8 mouse cellular contexts compared by ENCODE assay signal in the genomic region with DNA sequence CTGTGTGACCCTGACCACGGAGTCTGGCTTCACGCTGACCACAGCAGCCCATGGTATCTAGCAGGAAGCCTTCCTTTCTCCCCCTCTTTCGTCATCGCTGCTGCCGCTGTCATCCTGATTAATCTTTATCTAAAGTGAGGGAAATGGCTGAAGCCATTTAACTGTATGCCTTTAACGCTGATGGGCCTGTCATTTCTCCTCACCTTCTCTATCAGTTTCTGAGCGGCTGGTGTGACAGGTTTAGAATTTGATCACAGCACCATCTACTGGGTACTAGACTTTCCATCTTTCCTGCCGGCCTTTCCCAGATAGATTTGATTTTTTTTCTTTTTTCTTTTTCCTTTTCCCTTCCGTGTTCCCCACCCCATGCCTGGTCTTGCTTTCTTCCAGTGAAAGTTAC.
DNase-seq lines count a peak whose midpoint lies in the region; ATAC-seq lines count a peak whose summit lies in the region.

No protein-coding gene starts in this region.

- peak; percentile 5 for DNase-seq in kidney, postnatal 14 days
- DNase-seq in kidney, postnatal 10 days: no peak
- DNase-seq in 3T3-L1 (ENCODE audit: low read depth, low spot score): peak; percentile 17
- peak; percentile 13 for DNase-seq in NIH3T3 (ENCODE audit: low read depth)
- no peak for DNase-seq in thymus, postnatal 0 days (ENCODE audit: low spot score)
- no peak for DNase-seq in urinary bladder, postnatal 10 days (ENCODE audit: low spot score)

- no peak overlapping the region for H3K4me2 ChIP-seq in intestine, embryonic 15.5 days (replicated peaks)

- H3K36me3 ChIP-seq in intestine, embryonic 15.5 days: no peaks in the 10 kb centered on the region

- ATAC-seq in intestine, embryonic 15.5 days: peak; percentile 49; the same call in 1 of the 2 replicates
- ATAC-seq in CD4-positive, CD25-positive, alpha-beta regulatory T cell, adult 4 months: no peak

- WGBS in intestine, embryonic 15.5 days: 15% methylated on average over 9 of the region's 9 CpGs

- H3K4me1 ChIP-seq in intestine, embryonic 15.5 days (replicated peaks): 0 out of 2 replicates have a peak, but pooled peaks cover 2% of the 10 kb centered on the region

- no peaks in the 10 kb centered on the region for H3K9me3 ChIP-seq in intestine, embryonic 15.5 days

- no peaks in the 10 kb centered on the region for H3K27me3 ChIP-seq in intestine, embryonic 15.5 days (replicated peaks)

- no peak overlapping the region for H3K9ac ChIP-seq in intestine, embryonic 15.5 days

- no peak overlapping the region for H3K27ac ChIP-seq in intestine, embryonic 15.5 days

- H3K4me3 ChIP-seq in intestine, embryonic 15.5 days (replicated peaks): no peak overlapping the region

Comparison
In these comparisons a context has a peak if more than half of its experiments do, and no peak if none do; other contexts are left out.
1. DNase-seq: peak in kidney, postnatal 14 days (single experiment), 3T3-L1 (single experiment) and NIH3T3 (single experiment); none in kidney, postnatal 10 days (single experiment), thymus, postnatal 0 days (single experiment) and urinary bladder, postnatal 10 days (single experiment).